Comparison of ENCODE assay signal across 23 mouse cellular contexts in genomic region chr7:96215894-96216509, GRCm38 (mm10).
"Had no signal": no experiment of that assay in that cellular context is flagged by ENCODE, and none has a peak within 500 bp of the region (broad histone marks: within the 10 kb centered on the region; RNA-seq: fewer than 3 reads in every experiment).

No protein-coding gene starts in this region.

- H3K27me3 ChIP-seq: hindbrain, embryonic 12.5 days had no signal

- H3K4me3 ChIP-seq: gastrocnemius, adult 2 months; heart, embryonic 10.5 days; heart, embryonic 12.5 days; hindbrain, embryonic 10.5 days; hindbrain, embryonic 12.5 days; intestine, embryonic 15.5 days; layer of hippocampus, adult 2 months; left cerebral cortex, adult 2 months; limb, embryonic 10.5 days; limb, embryonic 12.5 days; liver, embryonic 13.5 days; liver, embryonic 15.5 days had no signal

- DNase-seq: gastrocnemius, adult 2 months; gastrocnemius, postnatal 10 days; gastrocnemius, postnatal 25 days; heart, adult 18-20 months; heart, postnatal 10 days; heart, postnatal 4 days; liver; liver, embryonic 13.5 days had no signal

- H3K9ac ChIP-seq: heart, embryonic 12.5 days; hindbrain, embryonic 12.5 days; hindbrain, embryonic 14.5 days; intestine, embryonic 15.5 days; limb, embryonic 12.5 days; liver, embryonic 13.5 days; liver, embryonic 15.5 days had no signal

- H3K36me3 ChIP-seq: heart, embryonic 10.5 days; heart, embryonic 12.5 days; hindbrain, embryonic 10.5 days; hindbrain, embryonic 12.5 days; intestine, embryonic 15.5 days; limb, embryonic 10.5 days; limb, embryonic 12.5 days; liver, embryonic 13.5 days; liver, embryonic 15.5 days had no signal

- ATAC-seq: hindbrain, embryonic 16.5 days; inflammation-experienced regulatory T-cells, adult 6 months; intestine, embryonic 15.5 days; intestine, postnatal 0 days had no signal

- H3K27ac ChIP-seq: gastrocnemius, adult 2 months; heart, embryonic 10.5 days; hindbrain, embryonic 10.5 days; hindbrain, embryonic 12.5 days; hindbrain, embryonic 14.5 days; intestine, embryonic 15.5 days; layer of hippocampus, adult 2 months; left cerebral cortex, adult 2 months; limb, embryonic 10.5 days; limb, embryonic 12.5 days; liver, embryonic 13.5 days; liver, embryonic 15.5 days had no signal

- H3K9me3 ChIP-seq: heart, embryonic 10.5 days; heart, embryonic 12.5 days; hindbrain, embryonic 10.5 days; hindbrain, embryonic 12.5 days; intestine, embryonic 15.5 days; limb, embryonic 10.5 days; limb, embryonic 12.5 days; liver, embryonic 13.5 days; liver, embryonic 15.5 days had no signal

- H3K4me2 ChIP-seq: heart, embryonic 12.5 days; hindbrain, embryonic 12.5 days; hindbrain, embryonic 14.5 days; intestine, embryonic 15.5 days; limb, embryonic 12.5 days; liver, embryonic 11.5 days; liver, embryonic 13.5 days; liver, embryonic 15.5 days had no signal
